Mouse (Mus musculus) gastrocnemius, postnatal 4 days (tissue): Measurements from ENCODE around the gene Cul9. TPM values are rescaled to one million over a fixed set of nuclear protein-coding genes. Genes with fewer than 3 reads are reported as not detected.

Experiments used
- DNase-seq, 2 experiments: peaks; one replicate each; pipeline ENCODE4 v3.0.0; 2021 to 2022; ENCODE audit warnings: low spot score in 2 of 2, mixed read lengths in 2 of 2
- microRNA-seq: library from miRNA; unstranded; fragments of <30 nt; microRNA quantifications from one replicate; pipeline ENCODE4 v1.2.0, GENCODE M21; 2021
- total RNA-seq, 2 experiments: library from RNA; stranded (reverse); gene quantifications; 2 replicates each; pipeline ENCODE4 v1.2.3; 2021

Cul9 gene
- total RNA-seq, 2 experiments from 2014 or later = 13.5 to 15.0 TPM

DNA sequence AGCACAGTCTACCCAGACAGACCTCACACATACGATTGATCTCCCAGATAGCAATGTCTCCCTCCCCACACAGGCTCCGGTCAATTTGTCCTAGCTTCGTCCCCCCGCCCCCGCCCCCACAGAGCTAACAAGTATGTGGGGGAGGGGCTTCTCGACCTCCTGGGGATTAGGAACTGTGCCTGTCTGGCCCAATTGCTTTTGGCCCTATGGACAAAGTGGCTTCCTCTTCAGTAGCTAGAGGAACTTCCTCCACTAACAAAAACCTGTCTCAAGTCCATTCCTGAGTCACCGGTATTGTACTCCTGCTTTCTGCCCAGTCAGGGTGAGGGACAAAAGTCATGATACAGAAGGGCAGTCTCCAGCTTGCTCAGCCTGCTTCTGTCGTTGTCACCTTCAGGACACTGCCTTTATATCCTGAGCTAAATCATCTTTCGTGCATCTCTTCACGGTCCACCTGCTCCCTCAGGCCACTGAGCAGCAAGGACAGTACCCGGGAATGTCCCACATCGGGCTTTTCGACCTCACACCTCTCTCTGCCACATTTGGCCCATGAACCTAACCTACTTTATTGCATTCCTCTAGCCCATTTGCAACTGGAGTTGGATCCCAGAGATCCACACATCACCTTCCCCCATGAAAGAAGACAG lies 92.8 kb downstream of the Cul9 start:
- DNase-seq = no peak

DNA sequence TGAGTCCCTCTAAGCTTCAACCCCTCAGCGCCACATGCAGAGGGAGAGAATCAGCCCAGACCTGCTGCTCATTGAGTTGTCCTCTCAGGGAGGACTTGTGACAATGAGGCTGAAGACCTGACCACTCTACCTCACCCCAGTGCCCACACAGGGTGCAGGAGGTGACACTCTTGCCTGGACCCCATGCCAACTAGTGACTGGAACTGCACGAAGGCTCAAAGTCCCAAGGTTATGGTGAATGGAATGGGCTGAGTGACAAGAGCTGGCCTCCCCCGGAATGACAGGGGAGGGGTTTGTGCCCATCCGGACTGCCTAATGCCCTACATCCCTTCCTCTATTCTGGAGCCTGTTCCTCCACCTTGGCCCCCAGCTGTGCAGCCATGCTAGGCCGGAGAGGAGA lies 93.5 kb downstream of the Cul9 start:
- DNase-seq = no peak

Small RNA genes within 50 kb of the gene (microRNA-seq; reads per million reads assigned to microRNA genes)
- gene Mir6976 = 0.63 reads per million

Other genes with a start within 250 kb of the Cul9 start
- gene Dlk2, start 249.0 kb downstream of the Cul9 start, total RNA-seq = 1 to 10 TPM; 1.2 to 1.5 TPM
- 1 to 10 TPM; 5.3 to 5.4 TPM for gene Abcc10, start 218.0 kb downstream of the Cul9 start, total RNA-seq
- 10 to 100 TPM; 33.9 to 35.0 TPM for gene Zfp318, start 162.7 kb downstream of the Cul9 start, total RNA-seq
- gene Crip3, start 117.5 kb downstream of the Cul9 start, total RNA-seq = 1 to 10 TPM; 3.7 to 4.8 TPM
- gene Slc22a7, start 107.9 kb downstream of the Cul9 start, total RNA-seq = under 1 TPM in 1 of 2 experiments, not detected in 1; 0.21 TPM
- gene Ttbk1, start 58.7 kb downstream of the Cul9 start, total RNA-seq = 1 to 10 TPM in 1 of 2 experiments, under 1 TPM in 1; 0.60 to 1.2 TPM
- 1 to 10 TPM; 3.6 to 5.2 TPM for gene Dnph1, start 49.7 kb downstream of the Cul9 start, total RNA-seq
- 10 to 100 TPM; 81.5 to 84.4 TPM for gene Srf, start 9.8 kb upstream of the Cul9 start, total RNA-seq
- gene Ptk7, start 83.1 kb upstream of the Cul9 start, total RNA-seq = 10 to 100 TPM; 46.2 to 50.0 TPM
- 10 to 100 TPM; 21.6 to 24.1 TPM for gene Klc4, start 99.6 kb upstream of the Cul9 start, total RNA-seq
- gene Mrpl2, start 99.8 kb upstream of the Cul9 start, total RNA-seq = 100 to 1,000 TPM; 104 to 107 TPM
- gene Cul7, start 103.9 kb upstream of the Cul9 start, total RNA-seq = 100 to 1,000 TPM; 100 to 101 TPM
- gene Rrp36, start 128.0 kb upstream of the Cul9 start, total RNA-seq = 10 to 100 TPM; 17.9 to 21.6 TPM
- gene Mea1, start 132.4 kb upstream of the Cul9 start, total RNA-seq = 10 to 100 TPM; 72.3 to 75.8 TPM
- 100 to 1,000 TPM; 191 to 192 TPM for gene Klhdc3, start 134.5 kb upstream of the Cul9 start, total RNA-seq
- gene Ppp2r5d, start 158.7 kb upstream of the Cul9 start, total RNA-seq = 10 to 100 TPM; 55.4 to 58.1 TPM
- 10 to 100 TPM; 17.6 to 19.6 TPM for gene Pex6, start 165.1 kb upstream of the Cul9 start, total RNA-seq
- gene Gnmt, start 182.8 kb upstream of the Cul9 start, total RNA-seq = under 1 TPM; 0.44 to 0.52 TPM
- 10 to 100 TPM; 26.4 to 27.8 TPM for gene Cnpy3, start 205.8 kb upstream of the Cul9 start, total RNA-seq
- not detected for gene Ptcra, start 217.3 kb upstream of the Cul9 start, total RNA-seq
- gene 2310039H08Rik, start 226.2 kb upstream of the Cul9 start, total RNA-seq = 10 to 100 TPM; 34.7 to 43.2 TPM
- gene Rpl7l1, start 236.3 kb upstream of the Cul9 start, total RNA-seq = 10 to 100 TPM; 71.1 to 76.2 TPM